Mouse (Mus musculus) splenic B cell, adult 2 months (primary cell): ENCODE results near the gene Dennd2a.

Experiments
- DNase-seq: peaks from one replicate; pipeline ENCODE4 v3.0.0-alpha.2; 2011; ENCODE audit warnings: low read depth, low spot score
- H3K27me3 ChIP-seq: 2 replicates; pipeline ENCODE4 v1.6.1; 2012; ENCODE audit warnings: mild to moderate bottlenecking, low read length, moderate library complexity, mixed read lengths; ENCODE audit not compliant: control insufficient read depth, poor library complexity, insufficient read depth, severe bottlenecking
- H3K36me3 ChIP-seq: 2 replicates; pipeline ENCODE4 v1.6.1; 2012; ENCODE audit warnings: mild to moderate bottlenecking, low read length, moderate library complexity, mixed read lengths; ENCODE audit not compliant: control insufficient read depth, poor library complexity, insufficient read depth, severe bottlenecking

Dennd2a gene

GRCm38 (mm10) chr6:39542631-39543597 lies 14.8 kb downstream of the Dennd2a start:
- Histone ChIP-seq H3K36me3 (no peaks in the 10 kb centered on the region), H3K27me3 (no peaks in the 10 kb centered on the region)
- no peak for DNase-seq

- no peaks in the 10 kb centered on the region for H3K36me3 ChIP-seq
- no peaks in the 10 kb centered on the region for H3K27me3 ChIP-seq
- no peak for DNase-seq
These were observed 17.1 kb downstream of the Dennd2a start for GRCm38 (mm10) chr6:39540563-39540962.

- DNase-seq, result no peak
- H3K36me3 ChIP-seq, result no peaks in the 10 kb centered on the region
- no peaks in the 10 kb centered on the region for H3K27me3 ChIP-seq
These were observed 17.9 kb downstream of the Dennd2a start for GRCm38 (mm10) chr6:39539679-39540155.

GRCm38 (mm10) chr6:39538227-39538626 lies 19.4 kb downstream of the Dennd2a start:
- no peak for DNase-seq
- no peaks in the 10 kb centered on the region for H3K27me3 ChIP-seq
- no peaks in the 10 kb centered on the region for H3K36me3 ChIP-seq

GRCm38 (mm10) chr6:39537276-39537675 lies 20.4 kb downstream of the Dennd2a start:
- no peaks in the 10 kb centered on the region for H3K36me3 ChIP-seq
- DNase-seq, result no peak
- no peaks in the 10 kb centered on the region for H3K27me3 ChIP-seq

GRCm38 (mm10) chr6:39536621-39537020 lies 21.0 kb downstream of the Dennd2a start:
- H3K27me3 ChIP-seq, result no peaks in the 10 kb centered on the region
- H3K36me3 ChIP-seq, result no peaks in the 10 kb centered on the region
- no peak for DNase-seq

- no peaks in the 10 kb centered on the region for H3K27me3 ChIP-seq
- H3K36me3 ChIP-seq, result no peaks in the 10 kb centered on the region
- DNase-seq, result no peak
These were observed 22.7 kb downstream of the Dennd2a start for GRCm38 (mm10) chr6:39534944-39535343.

- no peak for DNase-seq
These were observed 28.8 kb downstream of the Dennd2a start for GRCm38 (mm10) chr6:39528671-39529535.

GRCm38 (mm10) chr6:39527811-39528210 lies 29.9 kb downstream of the Dennd2a start:
- Histone ChIP-seq H3K36me3 (no peaks in the 10 kb centered on the region), H3K27me3 (no peaks in the 10 kb centered on the region)
- DNase-seq, result peak; percentile 40

More at GRCm38 (mm10) chr6:39528671-39529535, 28.8 kb downstream of the Dennd2a start:
- Histone ChIP-seq H3K27me3 (no peaks in the 10 kb centered on the region), H3K36me3 (no peaks in the 10 kb centered on the region)

GRCm38 (mm10) chr6:39527337-39527784 lies 30.3 kb downstream of the Dennd2a start:
- peak; percentile 22 for DNase-seq
- Histone ChIP-seq H3K36me3 (no peaks in the 10 kb centered on the region), H3K27me3 (no peaks in the 10 kb centered on the region)

- H3K27me3 ChIP-seq, result no peaks in the 10 kb centered on the region
- DNase-seq, result peak; percentile 71
- no peaks in the 10 kb centered on the region for H3K36me3 ChIP-seq
These were observed 30.9 kb downstream of the Dennd2a start for GRCm38 (mm10) chr6:39526797-39527196.

GRCm38 (mm10) chr6:39523161-39523560 lies 34.5 kb downstream of the Dennd2a start:
- Histone ChIP-seq H3K27me3 (no peaks in the 10 kb centered on the region), H3K36me3 (no peaks in the 10 kb centered on the region)
- DNase-seq, result no peak

- Histone ChIP-seq H3K36me3 (no peaks in the 10 kb centered on the region), H3K27me3 (no peaks in the 10 kb centered on the region)
- DNase-seq, result peak; percentile 14
These were observed 35.2 kb downstream of the Dennd2a start for GRCm38 (mm10) chr6:39522425-39522824.

- DNase-seq, result no peak
- Histone ChIP-seq H3K36me3 (no peaks in the 10 kb centered on the region), H3K27me3 (no peaks in the 10 kb centered on the region)
These were observed 41.9 kb downstream of the Dennd2a start for GRCm38 (mm10) chr6:39515739-39516131.
